Mouse (Mus musculus) hindbrain, embryonic 13.5 days (tissue): Measurements from ENCODE around the gene Cisd1. TPM values are rescaled to one million over a fixed set of nuclear protein-coding genes. Genes with fewer than 3 reads are reported as not detected.

Experiments used
- ATAC-seq: fragments of 200-750 bp; cut with Nextera tagmentation; 2 replicates; pipeline ENCODE4 v1.8.0; 2017; ENCODE audit warnings: moderate TSS enrichment; ENCODE audit not compliant: low FRiP score
- H3K27ac ChIP-seq: fragments of 300-500 bp; sonication (generic); 2 replicates; pipeline ENCODE4 v1.5.1; 2015; ENCODE audit warnings: inconsistent platforms, mild to moderate bottlenecking, moderate library complexity
- H3K27me3 ChIP-seq: fragments of 300-500 bp; sonication (generic); 2 replicates; pipeline ENCODE4 v1.6.1; 2015; ENCODE audit warnings: mild to moderate bottlenecking, inconsistent platforms
- H3K36me3 ChIP-seq: fragments of 300-500 bp; sonication (generic); 2 replicates; pipeline ENCODE4 v1.6.1; 2015; ENCODE audit warnings: mild to moderate bottlenecking, inconsistent platforms
- H3K4me1 ChIP-seq: fragments of 300-500 bp; sonication (generic); replicated peaks from 2 replicates; pipeline ENCODE4 v1.6.1; 2015; ENCODE audit warnings: inconsistent platforms
- H3K4me2 ChIP-seq: fragments of 300-500 bp; sonication (generic); 2 replicates; pipeline ENCODE4 v1.6.1; 2015; ENCODE audit warnings: inconsistent platforms, mild to moderate bottlenecking, moderate library complexity
- H3K4me3 ChIP-seq: fragments of 300-500 bp; sonication (generic); 2 replicates; pipeline ENCODE4 v1.5.1; 2015; ENCODE audit warnings: mild to moderate bottlenecking, inconsistent platforms
- H3K9ac ChIP-seq: fragments of 300-500 bp; sonication (generic); 2 replicates; pipeline ENCODE4 v1.6.1; 2015; ENCODE audit warnings: mild to moderate bottlenecking, inconsistent platforms
- H3K9me3 ChIP-seq: fragments of 300-500 bp; sonication (generic); 2 replicates; pipeline ENCODE4 v1.6.1; 2016; ENCODE audit warnings: inconsistent platforms
- WGBS: fragments of 180-500 bp; shearing (Covaris S2); methylation state at CpG from one replicate; pipeline ENCODE4 v1.1.7; 2015; 5-methylcytosine and 5-hydroxymethylcytosine counted together
- polyA plus RNA-seq: library from polyadenylated mRNA; unstranded; fragments of >200 nt; fragmentation: Nextera tagmentation; extraction: Ambion mirVana; gene quantifications from 2 replicates; pipeline ENCODE4 v1.2.1, GENCODE M21; 2015

Gene Cisd1
- polyA plus RNA-seq, 1 experiment from 2014 or later, result 266 TPM

DNA sequence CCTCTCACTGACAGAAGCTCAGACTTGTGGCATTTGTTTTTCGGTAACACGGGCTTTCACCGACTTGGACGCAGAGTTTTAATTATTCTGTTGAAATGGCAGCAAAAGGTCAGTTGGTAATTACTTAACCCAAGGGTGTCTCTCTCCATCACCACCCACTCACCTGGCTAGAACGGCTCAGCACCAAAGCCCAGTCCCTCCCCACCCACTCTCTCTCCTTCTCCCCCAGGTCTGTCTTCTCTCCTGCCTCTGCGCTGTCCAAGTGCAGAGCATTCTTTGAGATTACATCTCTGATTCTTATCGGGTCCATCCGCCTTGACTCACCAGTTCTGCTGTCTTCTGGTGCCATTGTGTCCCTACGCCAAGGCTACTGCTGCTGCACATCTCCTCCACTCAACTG lies 11.9 kb downstream of the Cisd1 start:
- Histone ChIP-seq H3K36me3 (peaks cover 71% of the 10 kb centered on the region), H3K4me1 (no peaks in the 10 kb centered on the region), H3K27me3 (no peaks in the 10 kb centered on the region), H3K27ac (no peak overlapping the region), H3K4me2 (no peak overlapping the region), H3K9me3 (no peaks in the 10 kb centered on the region), H3K4me3 (no peak overlapping the region), H3K9ac (no peak overlapping the region)
- WGBS, result 94% methylated on average over 9 of the region's 9 CpGs
- no peak for ATAC-seq

DNA sequence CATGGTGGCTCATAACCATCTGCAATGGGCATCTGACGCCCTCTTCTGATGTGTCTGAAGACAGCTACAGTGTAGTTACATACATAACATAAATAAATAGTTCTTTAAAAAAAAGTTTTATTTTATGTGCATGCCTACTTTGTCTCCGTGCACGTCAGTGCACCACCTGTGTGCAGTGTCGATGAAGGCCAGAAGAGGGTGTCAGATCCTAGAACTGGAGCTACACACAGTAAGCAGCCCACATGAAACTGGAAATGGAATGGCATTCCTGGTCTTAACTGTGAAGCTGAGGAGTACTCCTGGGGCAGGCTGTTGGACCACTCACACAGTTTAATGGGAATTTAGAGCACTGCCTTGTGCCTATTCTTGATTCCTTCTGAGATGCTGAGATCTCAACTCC lies 12.4 kb downstream of the Cisd1 start:
- Histone ChIP-seq H3K9me3 (no peaks in the 10 kb centered on the region), H3K27ac (no peak overlapping the region), H3K27me3 (no peaks in the 10 kb centered on the region), H3K4me3 (no peak overlapping the region), H3K36me3 (peaks cover 71% of the 10 kb centered on the region), H3K4me2 (no peak overlapping the region), H3K4me1 (no peaks in the 10 kb centered on the region), H3K9ac (no peak overlapping the region)
- ATAC-seq, result no peak
- 94% methylated on average over 4 of the region's 4 CpGs for WGBS

- H3K9me3 ChIP-seq, result no peaks in the 10 kb centered on the region
- no peak overlapping the region for H3K4me2 ChIP-seq
- no peak overlapping the region for H3K4me3 ChIP-seq
- no peaks in the 10 kb centered on the region for H3K27me3 ChIP-seq
- no peak for ATAC-seq
- no peaks in the 10 kb centered on the region for H3K4me1 ChIP-seq
- 94% methylated on average over 7 of the region's 7 CpGs for WGBS
- no peak overlapping the region for H3K9ac ChIP-seq
- H3K27ac ChIP-seq, result no peak overlapping the region
- H3K36me3 ChIP-seq, result peaks cover 71% of the 10 kb centered on the region
Measured at GRCm38 (mm10) chr10:71331908-71332307, 12.8 kb downstream of the Cisd1 start.

DNA sequence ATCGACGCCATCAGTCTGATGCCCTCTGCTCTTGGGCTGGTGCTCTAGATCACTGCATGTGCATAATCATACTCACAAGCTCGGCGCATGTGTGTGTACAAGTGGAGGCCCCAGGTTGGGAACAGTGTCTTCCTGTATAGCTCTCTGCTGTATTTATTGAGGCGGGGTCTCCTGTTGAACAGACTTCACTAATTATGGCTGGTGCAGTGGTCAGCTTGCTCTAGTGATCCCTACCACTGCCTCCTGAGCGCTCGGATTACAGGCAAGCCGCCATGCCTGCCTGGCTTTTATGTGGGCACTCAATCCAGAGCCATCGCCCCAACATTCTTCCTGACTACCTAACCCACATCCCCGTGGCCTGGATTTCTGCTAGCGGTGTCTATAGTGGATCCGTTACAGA lies 14.7 kb downstream of the Cisd1 start:
- Histone ChIP-seq H3K4me2 (no peak overlapping the region), H3K27me3 (no peaks in the 10 kb centered on the region), H3K27ac (no peak overlapping the region), H3K9me3 (no peaks in the 10 kb centered on the region), H3K9ac (no peak overlapping the region), H3K4me3 (no peak overlapping the region), H3K4me1 (no peaks in the 10 kb centered on the region), H3K36me3 (peaks cover 57% of the 10 kb centered on the region)
- WGBS, result 97% methylated on average over 12 of the region's 12 CpGs
- ATAC-seq, result no peak

DNA sequence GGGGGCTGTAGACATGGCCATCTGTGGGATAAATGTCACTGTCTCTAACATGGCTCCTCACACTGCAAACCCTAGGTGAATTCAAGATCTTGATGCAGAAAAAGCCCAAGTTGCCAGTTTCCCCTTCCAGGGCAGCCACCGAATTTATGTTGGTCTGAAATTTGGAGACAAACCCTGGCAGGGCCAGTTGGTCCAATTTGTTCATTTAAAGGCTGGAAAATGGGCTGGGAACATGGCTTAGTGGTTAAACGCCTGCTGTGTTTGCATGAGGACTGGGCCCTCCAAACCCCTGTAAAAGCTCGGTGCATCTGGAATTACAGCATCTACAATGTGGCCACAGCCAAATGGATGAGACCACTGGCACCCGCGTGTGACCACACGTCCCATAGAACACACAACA lies 15.5 kb downstream of the Cisd1 start:
- Histone ChIP-seq H3K4me2 (no peak overlapping the region), H3K4me1 (no peaks in the 10 kb centered on the region), H3K27me3 (no peaks in the 10 kb centered on the region), H3K9ac (no peak overlapping the region), H3K4me3 (no peak overlapping the region), H3K27ac (no peak overlapping the region), H3K36me3 (peaks cover 49% of the 10 kb centered on the region), H3K9me3 (no peaks in the 10 kb centered on the region)
- 96% methylated on average over 6 of the region's 6 CpGs for WGBS
- ATAC-seq, result no peak

DNA sequence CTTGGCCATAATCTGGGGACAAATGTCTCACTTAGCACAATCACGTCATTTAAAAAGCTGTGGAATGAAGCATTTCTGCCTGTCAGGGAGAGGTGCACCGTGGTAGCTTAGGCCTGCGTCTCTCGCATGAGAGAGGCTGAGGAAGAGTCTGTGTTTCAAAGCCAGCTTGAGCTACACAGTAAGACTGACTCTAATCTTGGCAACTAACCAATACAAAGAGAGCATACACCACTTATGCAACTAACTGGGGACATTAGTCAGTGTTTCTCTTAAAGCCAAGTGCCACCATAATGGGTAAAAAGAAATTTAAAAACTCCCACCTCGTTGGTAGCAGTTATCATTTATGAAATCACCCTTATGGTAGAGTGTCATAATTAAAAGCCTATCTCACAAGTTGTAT lies 15.9 kb downstream of the Cisd1 start:
- no peak for ATAC-seq
- 85% methylated on average over 5 of the region's 5 CpGs for WGBS
- H3K9me3 ChIP-seq, result no peaks in the 10 kb centered on the region

DNA sequence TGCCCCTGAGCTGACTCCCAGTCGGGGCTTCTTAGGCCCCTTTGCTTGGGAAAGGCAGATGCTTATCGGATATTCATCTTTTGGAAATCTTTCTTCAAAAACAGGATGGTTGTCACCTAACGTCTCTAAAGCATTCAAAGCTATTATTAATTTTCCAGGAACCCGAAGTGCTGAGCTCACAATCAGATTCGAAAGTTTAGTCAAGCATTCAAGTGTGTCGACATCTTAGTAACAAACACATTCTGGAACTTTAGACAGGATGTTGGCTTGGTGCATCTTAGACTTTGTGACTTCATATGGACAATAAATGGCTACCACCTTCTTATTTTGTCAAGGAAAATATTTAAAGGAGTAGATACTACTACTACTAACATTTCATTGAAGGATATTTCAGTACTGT lies 16.4 kb downstream of the Cisd1 start:
- Histone ChIP-seq H3K9ac (no peak overlapping the region), H3K27ac (no peak overlapping the region), H3K4me3 (no peak overlapping the region), H3K36me3 (peaks cover 40% of the 10 kb centered on the region), H3K4me2 (no peak overlapping the region), H3K9me3 (no peaks in the 10 kb centered on the region), H3K4me1 (no peaks in the 10 kb centered on the region), H3K27me3 (no peaks in the 10 kb centered on the region)
- WGBS, result 86% methylated on average over 6 of the region's 6 CpGs
- ATAC-seq, result no peak

More for the DNA sequence above, 15.9 kb downstream of the Cisd1 start:
- Histone ChIP-seq H3K27ac (no peak overlapping the region), H3K36me3 (peaks cover 45% of the 10 kb centered on the region), H3K4me1 (no peaks in the 10 kb centered on the region), H3K4me2 (no peak overlapping the region), H3K27me3 (no peaks in the 10 kb centered on the region), H3K4me3 (no peak overlapping the region), H3K9ac (no peak overlapping the region)

DNA sequence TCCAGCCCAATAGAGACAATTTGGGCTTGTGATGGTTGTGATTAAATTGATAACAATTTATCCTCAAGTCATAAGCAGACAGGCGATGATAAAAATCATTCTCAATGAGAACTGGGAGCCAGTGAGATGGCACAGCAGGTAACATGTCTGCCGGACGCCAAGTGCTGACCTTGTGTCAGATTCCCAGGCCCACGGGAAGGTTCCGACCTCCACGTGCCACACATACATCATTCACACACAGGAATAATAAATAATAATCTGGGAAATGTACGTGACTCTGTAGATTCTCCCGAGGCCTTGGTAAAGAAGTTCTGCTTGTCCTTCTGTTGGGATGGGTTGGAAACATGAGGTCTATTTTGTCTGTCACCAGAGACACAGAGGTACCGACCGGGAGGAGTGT lies 17.4 kb downstream of the Cisd1 start:
- no peaks in the 10 kb centered on the region for H3K9me3 ChIP-seq
- peaks cover 30% of the 10 kb centered on the region for H3K36me3 ChIP-seq
- H3K27ac ChIP-seq, result no peak overlapping the region
- H3K27me3 ChIP-seq, result no peaks in the 10 kb centered on the region
- no peak overlapping the region for H3K9ac ChIP-seq
- H3K4me1 ChIP-seq, result no peaks in the 10 kb centered on the region
- no peak for ATAC-seq
- H3K4me3 ChIP-seq, result no peak overlapping the region
- WGBS, result 78% methylated on average over 10 of the region's 10 CpGs
- H3K4me2 ChIP-seq, result no peak overlapping the region

GRCm38 (mm10) chr10:71326789-71327188 lies 18.0 kb downstream of the Cisd1 start:
- no peak for ATAC-seq
- peaks cover 28% of the 10 kb centered on the region for H3K36me3 ChIP-seq
- H3K9ac ChIP-seq, result no peak overlapping the region
- H3K4me1 ChIP-seq, result no peaks in the 10 kb centered on the region
- H3K27ac ChIP-seq, result no peak overlapping the region
- H3K27me3 ChIP-seq, result no peaks in the 10 kb centered on the region
- no peaks in the 10 kb centered on the region for H3K9me3 ChIP-seq
- WGBS, result 18% methylated on average over 7 of the region's 7 CpGs
- no peak overlapping the region for H3K4me3 ChIP-seq
- no peak overlapping the region for H3K4me2 ChIP-seq

- no peak overlapping the region for H3K4me3 ChIP-seq
- no peak overlapping the region for H3K27ac ChIP-seq
- ATAC-seq, result peak; percentile 52; the same call in 1 of the 2 replicates
- H3K36me3 ChIP-seq, result peaks cover 24% of the 10 kb centered on the region
- WGBS, result 81% methylated on average over 7 of the region's 7 CpGs
- H3K4me1 ChIP-seq, result no peaks in the 10 kb centered on the region
- no peaks in the 10 kb centered on the region for H3K27me3 ChIP-seq
- no peak overlapping the region for H3K4me2 ChIP-seq
- H3K9ac ChIP-seq, result no peak overlapping the region
- H3K9me3 ChIP-seq, result no peaks in the 10 kb centered on the region
Measured at GRCm38 (mm10) chr10:71326123-71326522, 18.6 kb downstream of the Cisd1 start.

DNA sequence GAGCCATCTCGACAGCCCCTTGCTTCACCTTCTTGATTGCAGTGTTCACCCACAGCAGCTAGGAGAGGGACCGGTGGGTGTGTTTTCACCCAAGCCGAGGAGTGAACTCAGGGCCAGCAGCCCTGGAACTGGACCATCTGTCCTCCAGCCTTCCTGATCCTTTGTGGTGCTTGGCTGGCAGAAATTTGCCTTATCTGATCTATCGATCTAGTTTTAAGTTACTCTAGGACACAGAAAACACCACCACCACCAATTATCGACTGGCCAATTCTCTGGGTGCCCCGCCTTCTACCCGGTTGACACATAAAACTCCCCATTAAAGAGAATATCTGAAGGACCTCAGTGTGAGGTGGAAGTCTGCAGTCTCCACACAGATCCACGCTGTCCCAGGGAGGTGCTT lies 21.1 kb downstream of the Cisd1 start:
- H3K4me3 ChIP-seq, result no peak overlapping the region
- no peaks in the 10 kb centered on the region for H3K36me3 ChIP-seq
- no peak overlapping the region for H3K27ac ChIP-seq
- H3K4me2 ChIP-seq, result no peak overlapping the region
- WGBS, result 88% methylated on average over 8 of the region's 8 CpGs
- H3K27me3 ChIP-seq, result no peaks in the 10 kb centered on the region
- no peaks in the 10 kb centered on the region for H3K9me3 ChIP-seq
- H3K4me1 ChIP-seq, result no peaks in the 10 kb centered on the region
- H3K9ac ChIP-seq, result no peak overlapping the region
- ATAC-seq, result no peak

- 71% methylated on average over 7 of the region's 7 CpGs for WGBS
- no peak overlapping the region for H3K4me3 ChIP-seq
Measured at GRCm38 (mm10) chr10:71316497-71316896, 28.3 kb downstream of the Cisd1 start.

GRCm38 (mm10) chr10:71316056-71316455 lies 28.7 kb downstream of the Cisd1 start:
- no peak overlapping the region for H3K9ac ChIP-seq
- H3K9me3 ChIP-seq, result no peaks in the 10 kb centered on the region
- no peak for ATAC-seq
- H3K27ac ChIP-seq, result no peak overlapping the region
- no peak overlapping the region for H3K4me3 ChIP-seq
- 76% methylated on average over 11 of the region's 11 CpGs for WGBS
- H3K27me3 ChIP-seq, result no peaks in the 10 kb centered on the region
- H3K36me3 ChIP-seq, result no peaks in the 10 kb centered on the region
- no peak overlapping the region for H3K4me2 ChIP-seq
- no peaks in the 10 kb centered on the region for H3K4me1 ChIP-seq

More at GRCm38 (mm10) chr10:71316497-71316896, 28.3 kb downstream of the Cisd1 start:
- Histone ChIP-seq H3K36me3 (no peaks in the 10 kb centered on the region), H3K27ac (no peak overlapping the region), H3K4me1 (no peaks in the 10 kb centered on the region), H3K9me3 (no peaks in the 10 kb centered on the region), H3K9ac (no peak overlapping the region), H3K27me3 (no peaks in the 10 kb centered on the region), H3K4me2 (no peak overlapping the region)
- no peak for ATAC-seq

GRCm38 (mm10) chr10:71314596-71314995 lies 30.2 kb downstream of the Cisd1 start:
- Histone ChIP-seq H3K4me2 (no peak overlapping the region), H3K27me3 (no peaks in the 10 kb centered on the region), H3K4me3 (no peak overlapping the region), H3K9me3 (no peaks in the 10 kb centered on the region), H3K4me1 (no peaks in the 10 kb centered on the region), H3K9ac (no peak overlapping the region), H3K27ac (no peak overlapping the region), H3K36me3 (no peaks in the 10 kb centered on the region)
- 88% methylated on average over 3 of the region's 3 CpGs for WGBS
- ATAC-seq, result no peak
